Mouse (Mus musculus) limb, embryonic 11.5 days (tissue): Measurements from ENCODE around the gene Dock1. TPM values are rescaled to one million over a fixed set of nuclear protein-coding genes. Genes with fewer than 3 reads are reported as not detected.
A peak's percentile ranks its signal among the peaks of the same experiment; 100 is the strongest.

Experiments
- ATAC-seq: fragments of 200-750 bp; cut with Nextera tagmentation; 2 replicates; pipeline ENCODE4 v1.8.0; 2017; ENCODE audit warnings: low read depth; ENCODE audit not compliant: insufficient number of reproducible peaks, low FRiP score, low TSS enrichment
- DNase-seq: peaks from one replicate; pipeline ENCODE4 v3.0.0-alpha.2; 2015; ENCODE audit warnings: low spot score
- H3K27ac ChIP-seq: fragments of 300-500 bp; sonication (generic); replicated peaks from 2 replicates; pipeline ENCODE4 v1.5.1; 2014; ENCODE audit warnings: low read depth, mild to moderate bottlenecking, low read length
- H3K27me3 ChIP-seq: fragments of 300-500 bp; sonication (generic); 2 replicates; pipeline ENCODE4 v1.6.1; 2014; ENCODE audit warnings: mild to moderate bottlenecking, low read length, mixed read lengths; ENCODE audit not compliant: control insufficient read depth, insufficient read depth
- H3K36me3 ChIP-seq: fragments of 300-500 bp; sonication (generic); 2 replicates; pipeline ENCODE4 v1.6.1; 2014; ENCODE audit warnings: mild to moderate bottlenecking, low read length, moderate library complexity, mixed read lengths; ENCODE audit not compliant: control insufficient read depth, insufficient read depth
- H3K4me1 ChIP-seq: fragments of 300-500 bp; sonication (generic); 2 replicates; pipeline ENCODE4 v1.6.1; 2014; ENCODE audit warnings: low read length, mixed read lengths; ENCODE audit not compliant: control insufficient read depth, insufficient read depth
- H3K4me2 ChIP-seq: fragments of 300-500 bp; sonication (generic); 2 replicates; pipeline ENCODE4 v1.6.1; 2014; ENCODE audit warnings: low read depth, mild to moderate bottlenecking, moderate library complexity; ENCODE audit not compliant: severe bottlenecking
- H3K4me3 ChIP-seq: fragments of 300-500 bp; sonication (generic); 2 replicates; pipeline ENCODE4 v1.5.1; 2014; ENCODE audit warnings: low read depth, low read length
- H3K9ac ChIP-seq: fragments of 300-500 bp; sonication (generic); 2 replicates; pipeline ENCODE4 v1.6.1; 2014; ENCODE audit warnings: mild to moderate bottlenecking, low read length
- H3K9me3 ChIP-seq: fragments of 300-500 bp; sonication (generic); 2 replicates; pipeline ENCODE4 v1.6.1; 2016; ENCODE audit warnings: low read length; ENCODE audit not compliant: control insufficient read depth
- WGBS: fragments of 180-500 bp; shearing (Covaris S2); extraction: QIAGEN DNeasy Blood & Tissue Kit; methylation state at CpG from one replicate; pipeline ENCODE4 v1.1.7; 2014; 5-methylcytosine and 5-hydroxymethylcytosine counted together
- polyA plus RNA-seq: library from polyadenylated mRNA; unstranded; fragments of >200 nt; fragmentation: Nextera tagmentation; extraction: Ambion mirVana; gene quantifications from 2 replicates; pipeline ENCODE4 v1.2.1, GENCODE M21; 2014

Gene Dock1
- polyA plus RNA-seq, 1 experiment from 2014 or later = 42.7 TPM

- H3K4me3 ChIP-seq = no peak overlapping the region
- ATAC-seq = no peak
- peak; percentile 30 for DNase-seq
- H3K27me3 ChIP-seq = no peaks in the 10 kb centered on the region
- no peaks in the 10 kb centered on the region for H3K9me3 ChIP-seq
- WGBS = 33% methylated on average over 6 of the region's 6 CpGs
- H3K9ac ChIP-seq = no peak overlapping the region
- H3K27ac ChIP-seq = no peak overlapping the region
- H3K4me1 ChIP-seq = no peaks in the 10 kb centered on the region
- H3K4me2 ChIP-seq = no peak overlapping the region
- H3K36me3 ChIP-seq = no peaks in the 10 kb centered on the region
These were observed 17.9 kb downstream of the Dock1 start for GRCm38 (mm10) chr7:134688332-134688731.

GRCm38 (mm10) chr7:134690118-134690517 is 19.7 kb downstream of the Dock1 start:
- H3K4me2 ChIP-seq = no peak overlapping the region
- H3K4me1 ChIP-seq = 0 out of 2 replicates have a peak, but pooled peaks cover 3% of the 10 kb centered on the region
- no peaks in the 10 kb centered on the region for H3K27me3 ChIP-seq
- no peak overlapping the region for H3K4me3 ChIP-seq
- no peak for DNase-seq
- no peaks in the 10 kb centered on the region for H3K36me3 ChIP-seq
- no peaks in the 10 kb centered on the region for H3K9me3 ChIP-seq
- no peak overlapping the region for H3K27ac ChIP-seq
- ATAC-seq = no peak
- 68% methylated on average over 5 of the region's 5 CpGs for WGBS
- H3K9ac ChIP-seq = no peak overlapping the region

DNA sequence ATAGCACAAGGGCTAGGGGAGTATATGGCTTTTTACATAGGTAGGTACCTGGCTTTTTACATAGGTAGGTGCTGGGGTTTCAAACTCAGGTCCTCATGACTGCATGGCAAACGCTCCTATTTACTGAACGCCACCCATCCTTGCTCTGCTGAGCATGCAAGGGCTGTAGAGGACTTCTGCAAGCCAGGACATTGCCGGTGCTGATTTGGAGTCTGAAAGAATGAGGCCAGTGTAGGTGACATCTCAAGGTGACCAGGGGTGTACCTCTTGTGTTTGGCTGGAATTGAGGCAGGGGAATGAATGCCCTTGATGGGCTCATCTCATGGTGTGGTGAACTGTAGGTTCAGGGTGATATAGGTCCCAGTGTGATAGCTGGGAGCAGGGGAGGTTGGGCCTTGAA is 20.4 kb downstream of the Dock1 start:
- ATAC-seq (no peak), DNase-seq (no peak)
- no peaks in the 10 kb centered on the region for H3K27me3 ChIP-seq
- no peak overlapping the region for H3K4me3 ChIP-seq
- H3K4me2 ChIP-seq = no peak overlapping the region
- H3K9me3 ChIP-seq = no peaks in the 10 kb centered on the region
- no peaks in the 10 kb centered on the region for H3K36me3 ChIP-seq
- H3K27ac ChIP-seq = no peak overlapping the region
- H3K9ac ChIP-seq = no peak overlapping the region
- 97% methylated on average over 3 of the region's 3 CpGs for WGBS
- H3K4me1 ChIP-seq = 0 out of 2 replicates have a peak, but pooled peaks cover 3% of the 10 kb centered on the region

DNA sequence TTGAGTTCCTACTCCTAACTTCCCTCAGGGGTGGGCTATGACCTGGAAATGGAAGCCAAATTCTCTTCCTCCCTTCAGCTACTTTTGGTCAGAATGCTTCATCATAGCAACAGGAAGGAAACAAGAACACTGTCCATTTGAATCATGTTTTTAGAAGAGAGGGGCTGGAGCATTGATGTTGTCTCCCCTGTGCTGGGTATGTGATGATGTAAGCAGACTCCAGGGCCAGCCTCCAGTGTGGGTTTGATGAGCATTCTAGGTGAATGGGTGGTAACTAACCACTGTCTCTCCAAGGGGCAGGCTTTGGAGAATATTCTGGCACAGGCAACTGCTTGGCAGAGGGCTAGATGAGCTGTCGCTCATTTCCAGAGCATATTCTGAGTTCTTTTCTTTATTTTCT is 22.9 kb downstream of the Dock1 start:
- Histone ChIP-seq H3K4me3 (no peak overlapping the region), H3K27ac (no peak overlapping the region), H3K9ac (no peak overlapping the region), H3K36me3 (no peaks in the 10 kb centered on the region), H3K27me3 (no peaks in the 10 kb centered on the region), H3K4me1 (peaks cover 3% of the 10 kb centered on the region; the same call in 1 of the 2 replicates), H3K9me3 (no peaks in the 10 kb centered on the region), H3K4me2 (no peak overlapping the region)
- no peak for ATAC-seq
- 88% methylated on average over 1 of the region's 1 CpGs for whole genome bisulfite sequencing
- DNase-seq = no peak

- 64% methylated on average over 4 of the region's 4 CpGs for WGBS
- H3K4me2 ChIP-seq = no peak overlapping the region
- H3K27me3 ChIP-seq = no peaks in the 10 kb centered on the region
- DNase-seq (no peak), ATAC-seq (no peak)
- H3K4me1 ChIP-seq = peaks cover 3% of the 10 kb centered on the region; the same call in 1 of the 2 replicates
- no peak overlapping the region for H3K27ac ChIP-seq
- H3K9ac ChIP-seq = no peak overlapping the region
- no peak overlapping the region for H3K4me3 ChIP-seq
- H3K9me3 ChIP-seq = no peaks in the 10 kb centered on the region
- no peaks in the 10 kb centered on the region for H3K36me3 ChIP-seq
These were observed 25.0 kb downstream of the Dock1 start for GRCm38 (mm10) chr7:134695431-134695830.

DNA sequence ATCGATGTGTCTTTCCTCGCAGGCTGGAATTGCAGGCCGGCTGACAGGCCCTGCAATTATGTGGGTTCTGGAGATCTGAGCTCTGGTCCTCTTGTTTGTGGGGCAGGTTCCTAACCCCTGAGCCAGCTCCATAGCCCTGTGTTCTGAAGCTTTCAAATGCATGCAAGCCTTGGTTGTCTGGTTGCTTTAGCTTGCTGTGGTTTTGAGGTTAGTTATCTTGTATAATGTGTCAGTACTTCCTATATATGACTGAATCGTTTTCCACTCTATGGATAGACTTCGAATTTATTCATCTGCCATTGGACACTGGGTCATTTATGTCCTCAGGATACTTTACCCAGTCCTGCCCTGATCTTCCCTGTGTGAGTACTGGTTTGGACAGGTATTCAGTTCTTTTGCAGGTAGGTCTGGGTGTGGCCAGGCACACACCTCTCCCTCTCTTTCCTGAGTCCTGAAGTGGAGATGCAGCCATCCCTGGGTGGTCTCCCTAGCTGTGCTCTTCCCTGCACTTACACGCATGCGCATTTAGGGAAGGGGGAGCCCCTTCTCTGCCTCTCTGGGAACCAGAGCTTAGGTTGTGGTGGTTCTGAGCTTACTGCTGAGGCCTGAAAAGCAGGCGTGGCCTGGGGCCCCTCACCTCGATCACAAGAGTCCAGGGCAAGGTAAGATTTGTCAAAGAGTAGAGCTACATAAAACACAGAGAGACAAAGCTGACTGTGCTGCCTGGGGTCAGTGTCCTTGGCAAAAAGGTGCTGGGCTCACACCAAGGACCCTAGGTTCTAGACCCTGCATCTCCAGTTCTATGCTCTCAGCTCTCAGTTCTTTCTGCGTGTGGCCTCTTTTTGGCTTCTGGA is 25.9 kb downstream of the Dock1 start:
- H3K4me2 ChIP-seq = no peak overlapping the region
- no peak overlapping the region for H3K27ac ChIP-seq
- 74% methylated on average over 10 of the region's 10 CpGs for WGBS

GRCm38 (mm10) chr7:134697479-134697878 is 27.0 kb downstream of the Dock1 start:
- Histone ChIP-seq H3K4me1 (peaks cover 3% of the 10 kb centered on the region; the same call in 1 of the 2 replicates), H3K9ac (no peak overlapping the region), H3K4me2 (no peak overlapping the region), H3K27me3 (no peaks in the 10 kb centered on the region), H3K27ac (no peak overlapping the region), H3K9me3 (no peaks in the 10 kb centered on the region), H3K36me3 (no peaks in the 10 kb centered on the region), H3K4me3 (no peak overlapping the region)
- DNase-seq (no peak), ATAC-seq (no peak)
- WGBS = 77% methylated on average over 4 of the region's 4 CpGs

More for the DNA sequence above, 25.9 kb downstream of the Dock1 start:
- Histone ChIP-seq H3K9me3 (no peaks in the 10 kb centered on the region), H3K4me1 (peaks cover 3% of the 10 kb centered on the region; the same call in 1 of the 2 replicates), H3K9ac (no peak overlapping the region), H3K27me3 (no peaks in the 10 kb centered on the region), H3K4me3 (no peak overlapping the region), H3K36me3 (no peaks in the 10 kb centered on the region)
- DNase-seq = no peak
- ATAC-seq = no peak

DNA sequence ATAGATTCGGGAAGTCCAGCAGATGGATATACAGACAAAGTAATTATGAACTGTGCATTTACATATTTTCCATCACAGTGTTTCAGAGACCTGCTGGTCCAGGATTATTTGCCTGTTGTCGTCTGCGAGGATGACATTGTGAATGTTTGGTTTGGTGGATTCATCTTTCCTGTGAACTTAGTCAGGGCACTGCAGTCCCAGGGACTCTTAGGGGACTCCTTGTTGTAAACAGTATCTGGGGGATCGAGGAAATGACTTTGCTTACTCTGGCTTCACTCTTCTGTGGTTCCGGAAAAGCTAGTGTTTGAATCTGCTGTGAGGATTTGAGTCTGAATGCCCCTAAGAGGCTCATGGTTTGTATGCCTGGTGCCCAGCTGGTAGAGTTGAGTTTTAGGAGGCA is 27.8 kb downstream of the Dock1 start:
- DNase-seq = no peak
- Histone ChIP-seq H3K36me3 (no peaks in the 10 kb centered on the region), H3K4me3 (no peak overlapping the region), H3K4me2 (no peak overlapping the region), H3K4me1 (peaks cover 3% of the 10 kb centered on the region; the same call in 1 of the 2 replicates), H3K9ac (no peak overlapping the region), H3K27me3 (no peaks in the 10 kb centered on the region), H3K9me3 (no peaks in the 10 kb centered on the region), H3K27ac (no peak overlapping the region)
- 87% methylated on average over 5 of the region's 5 CpGs for WGBS
- no peak for ATAC-seq
